Mouse (Mus musculus) CD4-positive, CD25-positive, alpha-beta regulatory T cell, adult 2 months (primary cell): ENCODE measurements around the gene Spred2.

Experiments
- DNase-seq: peaks from one replicate; pipeline ENCODE4 v3.0.0-alpha.2; 2012; ENCODE audit warnings: low read depth, low spot score

Spred2 gene

DNA sequence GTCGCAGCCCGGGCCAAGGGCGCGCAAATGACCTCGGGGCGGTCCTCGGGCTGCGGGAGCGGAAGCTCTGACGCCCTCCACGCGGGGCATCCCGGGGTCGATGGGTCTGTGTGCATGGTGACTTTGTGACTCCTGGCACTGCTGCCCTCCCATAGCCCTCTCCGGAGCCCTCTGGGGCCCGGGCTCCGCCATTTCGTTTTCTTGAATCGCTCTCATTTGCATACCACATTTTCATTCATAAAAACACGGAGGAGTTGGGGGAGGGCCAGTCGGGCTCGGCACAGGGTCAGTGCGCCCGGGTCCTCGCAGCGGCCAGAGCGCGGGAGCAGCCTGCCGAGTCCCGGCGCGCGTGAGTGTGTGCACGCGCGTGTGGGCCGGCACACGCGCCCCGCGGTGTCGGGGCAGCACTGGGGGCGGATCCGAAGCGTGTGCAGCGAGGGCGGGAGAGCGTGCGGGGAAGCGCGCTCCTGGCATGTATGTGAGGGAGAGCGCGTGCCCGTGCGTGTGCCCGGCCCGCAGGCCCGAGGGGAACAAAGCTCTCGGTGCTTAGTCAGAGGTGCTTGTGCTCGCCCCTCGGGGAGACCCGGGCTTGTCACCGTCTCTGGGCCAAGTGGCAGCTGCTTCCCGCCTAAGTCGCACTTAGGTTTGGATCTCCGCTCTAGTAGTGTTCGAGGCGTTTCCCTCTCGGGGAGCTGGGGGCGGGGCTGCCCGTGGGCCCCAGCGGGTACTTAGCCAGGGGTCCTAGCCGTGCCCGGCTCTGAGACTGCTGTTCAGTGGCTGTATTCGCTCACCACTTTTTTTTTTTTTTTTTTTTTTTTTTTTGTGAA is 1.2 kb downstream of the Spred2 start:
- peak; percentile 85 for DNase-seq

GRCm38 (mm10) chr11:19925976-19926842 is 2.0 kb downstream of the Spred2 start:
- DNase-seq: peak; percentile 64

GRCm38 (mm10) chr11:19926843-19927120 is 2.6 kb downstream of the Spred2 start:
- no peak for DNase-seq

GRCm38 (mm10) chr11:19928633-19929032 is 4.5 kb downstream of the Spred2 start:
- DNase-seq: no peak

DNA sequence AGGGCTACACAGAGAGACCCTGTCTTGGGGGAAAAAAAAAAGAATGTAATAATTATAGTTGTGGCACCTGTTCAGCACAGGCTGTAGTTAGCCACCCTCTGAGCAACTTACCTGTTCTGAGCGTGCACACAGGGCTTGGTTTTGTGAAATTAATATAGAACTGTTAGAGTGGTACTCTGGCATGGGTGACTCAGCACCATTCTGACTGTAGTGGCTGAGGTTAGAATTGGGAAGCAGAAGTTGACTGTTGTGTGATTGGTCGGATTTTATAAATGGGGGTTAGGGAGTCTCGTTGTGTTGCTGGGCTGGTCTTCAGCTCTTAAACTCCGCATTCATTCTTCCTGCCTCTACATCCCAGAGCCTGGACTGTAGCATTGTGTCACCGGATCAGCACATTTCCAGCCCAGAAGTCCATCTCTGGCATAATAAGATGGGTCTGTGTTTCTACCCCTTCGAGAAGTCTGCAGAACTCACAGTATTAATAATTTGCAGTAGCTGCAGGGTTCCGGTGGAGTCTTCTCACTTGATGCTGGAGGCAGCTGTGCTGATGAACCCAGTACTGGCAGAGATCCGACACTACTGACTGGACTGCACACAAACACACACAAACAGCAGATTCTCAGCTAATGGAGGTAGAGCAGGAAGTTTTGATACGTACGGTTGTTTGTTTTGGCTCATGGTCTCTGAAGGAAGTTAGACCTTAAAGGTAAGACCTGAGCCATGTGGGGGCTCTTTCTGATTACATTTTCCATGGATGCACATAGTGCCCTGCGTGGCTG is 5.1 kb downstream of the Spred2 start:
- no peak for DNase-seq

GRCm38 (mm10) chr11:19931569-19932230 is 7.5 kb downstream of the Spred2 start:
- DNase-seq: no peak

DNA sequence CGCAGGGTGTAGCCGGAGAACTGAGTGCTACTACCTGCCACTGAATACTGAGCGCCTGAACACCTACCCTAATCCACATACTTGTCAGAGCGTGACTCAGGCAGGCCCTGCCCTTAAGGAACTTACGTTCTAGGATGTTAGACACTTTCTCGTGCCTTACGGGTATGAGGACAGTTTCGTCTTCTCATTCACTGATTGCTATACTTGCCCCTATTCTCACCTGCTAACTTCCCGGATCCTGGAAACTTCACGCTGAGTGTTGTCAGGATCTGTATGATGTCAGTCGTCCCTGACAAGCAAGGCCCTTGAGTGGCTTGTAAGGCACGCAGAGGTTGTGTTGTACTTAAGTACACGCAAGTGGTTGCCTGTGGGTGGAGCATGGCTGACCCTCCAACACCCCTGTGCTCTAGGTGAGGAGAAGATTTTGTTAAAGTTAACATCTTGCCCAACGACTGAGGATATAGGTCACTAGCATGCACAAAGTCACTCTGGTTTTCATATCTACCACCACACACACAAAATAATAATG is 8.9 kb downstream of the Spred2 start:
- no peak for DNase-seq

GRCm38 (mm10) chr11:19935524-19936354 is 11.6 kb downstream of the Spred2 start:
- DNase-seq: no peak

DNA sequence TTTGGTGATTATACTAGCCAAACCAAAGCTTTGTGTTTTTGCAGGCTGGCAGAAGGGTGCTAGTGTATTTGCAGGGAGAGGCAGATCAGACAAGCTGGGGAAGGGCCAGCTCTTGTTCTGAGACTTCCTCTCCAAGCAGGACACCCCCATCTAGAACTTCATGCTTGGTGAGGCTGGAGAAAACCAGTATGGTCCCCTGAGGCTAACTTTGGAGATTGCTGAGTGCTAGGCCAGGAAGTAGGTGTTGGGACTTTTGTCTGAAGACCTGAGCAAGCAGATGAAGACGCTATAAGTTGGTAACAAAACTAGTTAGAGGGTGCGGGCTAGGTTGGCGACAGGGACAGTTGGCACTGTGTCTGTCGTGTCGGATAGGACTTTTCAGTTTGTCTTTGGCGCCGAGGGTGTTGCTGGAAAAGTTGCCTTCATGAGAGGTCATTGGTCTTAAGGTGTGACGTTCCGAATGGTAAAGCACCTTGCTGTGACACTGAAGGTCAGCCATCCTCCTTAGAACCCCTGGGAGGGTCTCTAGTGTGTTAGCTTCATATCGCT is 14.4 kb downstream of the Spred2 start:
- DNase-seq: no peak

DNA sequence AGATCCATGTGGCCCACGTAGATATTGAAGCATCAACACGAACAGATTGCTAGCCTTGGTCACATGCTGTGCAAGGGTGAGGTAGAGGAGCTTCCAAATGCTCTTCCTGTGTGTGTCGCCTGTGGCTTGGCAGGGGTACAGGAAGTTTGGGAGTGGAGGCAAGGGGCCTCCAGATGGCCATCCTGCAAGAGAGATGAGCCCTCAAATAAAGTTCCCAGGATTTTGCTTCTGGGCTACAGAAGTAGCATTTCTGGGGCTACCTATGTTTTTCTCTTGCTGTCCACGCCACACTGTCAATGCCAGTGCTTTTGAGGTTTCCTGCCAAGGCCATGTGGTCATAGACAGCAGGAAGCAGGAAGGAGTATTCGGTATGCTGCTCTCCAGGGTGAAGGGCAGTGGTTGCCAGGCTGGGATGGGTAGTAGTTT is 15.1 kb downstream of the Spred2 start:
- DNase-seq: no peak

DNA sequence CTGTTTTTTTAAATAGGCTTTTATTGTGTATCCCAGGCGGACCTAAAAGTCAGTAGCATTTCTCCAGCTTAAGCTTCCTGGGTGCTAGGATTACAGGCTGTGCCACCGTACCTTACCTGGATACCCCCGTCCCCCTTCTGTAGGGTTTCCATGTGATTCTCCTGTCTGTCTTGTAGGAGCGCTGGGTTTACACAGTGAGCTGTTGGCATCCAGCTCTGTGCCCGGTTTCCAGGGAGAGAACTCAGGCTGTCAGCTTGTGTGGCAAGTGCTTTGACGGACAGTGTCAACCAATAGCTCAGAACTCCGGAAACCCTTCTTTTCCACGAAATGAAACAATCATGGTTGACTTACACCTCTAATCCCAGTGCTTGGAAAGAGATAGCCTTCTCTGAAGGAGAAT is 15.7 kb downstream of the Spred2 start:
- no peak for DNase-seq

DNA sequence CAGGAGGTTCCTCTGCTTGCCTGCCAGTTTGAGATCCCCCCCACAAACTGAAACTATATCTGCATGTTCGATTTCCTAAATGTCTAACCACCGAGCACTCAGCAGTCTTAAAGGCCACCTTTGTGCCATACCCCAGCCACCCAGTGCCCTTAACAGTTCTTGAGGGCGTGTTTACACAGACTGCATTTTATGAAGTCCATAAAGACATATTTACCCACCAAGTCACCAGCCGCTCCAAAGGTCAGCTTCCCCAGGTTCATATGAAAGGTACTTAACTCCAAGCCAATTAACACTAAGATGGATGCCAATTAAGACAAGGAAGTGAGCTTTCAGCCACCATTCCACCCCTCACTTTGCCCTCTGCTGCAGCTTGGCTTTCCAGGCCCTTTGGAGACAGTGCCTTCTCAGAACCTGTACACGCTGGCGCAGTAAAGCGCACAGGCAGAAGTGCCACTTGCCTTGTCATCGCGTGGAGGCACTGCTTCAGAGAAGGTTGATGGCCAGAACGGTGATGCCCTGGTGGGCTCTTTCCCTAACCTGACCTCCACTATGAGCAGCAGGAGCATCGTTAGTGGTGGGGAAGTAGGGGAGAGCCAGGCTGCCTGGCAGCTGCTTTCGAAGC is 17.1 kb downstream of the Spred2 start:
- no peak for DNase-seq

- DNase-seq: no peak
Measured at GRCm38 (mm10) chr11:19941978-19942377, 17.8 kb downstream of the Spred2 start.

DNA sequence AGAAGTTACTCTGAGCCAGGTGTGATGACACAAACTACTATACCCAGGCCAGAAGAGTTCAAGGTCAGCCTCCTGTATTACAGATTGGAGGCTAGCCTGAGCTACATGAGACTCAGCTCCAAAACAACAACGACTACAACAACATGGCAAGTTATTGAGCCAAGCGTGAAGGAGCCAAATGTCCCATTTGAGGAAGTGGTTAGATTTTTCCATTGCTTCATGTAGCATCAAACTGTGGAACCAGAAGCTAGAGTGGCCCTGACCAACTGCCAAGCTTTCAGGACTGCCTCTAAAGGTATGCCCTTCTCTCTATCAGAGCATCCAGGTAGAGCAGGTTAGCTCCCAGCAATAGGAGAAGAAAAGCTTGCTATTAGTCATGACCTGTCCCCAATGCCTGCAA is 19.6 kb downstream of the Spred2 start:
- DNase-seq: no peak

DNA sequence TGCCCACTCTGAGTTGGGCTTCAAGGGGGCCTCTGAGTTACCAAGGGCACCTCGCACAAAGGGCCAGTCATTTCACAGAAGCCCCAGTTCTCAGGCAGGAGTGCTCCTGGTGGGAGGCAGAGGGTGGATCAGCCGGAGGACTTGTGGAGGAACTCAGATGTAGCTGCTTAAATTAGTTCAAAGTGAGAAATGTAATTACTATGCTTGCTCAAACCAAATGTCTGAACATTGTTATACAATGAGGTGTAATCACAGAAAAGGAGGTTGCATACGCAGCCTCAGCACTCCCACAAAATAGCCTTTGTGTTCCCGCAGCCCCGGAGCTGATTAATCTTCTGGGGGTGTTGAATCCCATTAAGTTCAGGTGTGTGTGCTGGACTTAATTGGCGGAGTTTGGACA is 20.5 kb downstream of the Spred2 start:
- DNase-seq: no peak

- no peak for DNase-seq
Measured at GRCm38 (mm10) chr11:19946721-19947120, 22.5 kb downstream of the Spred2 start.

GRCm38 (mm10) chr11:19947626-19948135 is 23.5 kb downstream of the Spred2 start:
- DNase-seq: no peak

GRCm38 (mm10) chr11:19949725-19950124 is 25.6 kb downstream of the Spred2 start:
- DNase-seq: peak; percentile 45

DNA sequence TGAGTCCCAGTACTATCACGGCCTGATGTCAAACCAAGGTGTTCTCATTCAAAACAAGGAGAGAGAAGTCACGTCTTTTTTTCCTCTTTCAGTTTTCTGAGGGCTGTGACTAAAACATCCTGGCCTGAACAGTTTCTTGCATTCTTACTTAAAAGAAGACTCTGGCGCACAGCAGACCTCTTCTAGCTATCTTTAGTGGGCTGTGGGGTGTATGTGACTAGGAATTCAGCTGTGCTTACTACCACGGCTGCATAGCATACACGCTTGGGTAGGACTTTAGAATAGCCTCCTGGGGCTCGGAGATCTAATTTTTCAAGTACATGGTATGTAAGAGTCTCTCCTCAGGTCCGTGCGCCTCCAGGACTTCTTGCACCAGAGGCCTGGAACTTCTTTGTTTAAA is 26.0 kb downstream of the Spred2 start:
- DNase-seq: no peak
